In the genomic region with DNA sequence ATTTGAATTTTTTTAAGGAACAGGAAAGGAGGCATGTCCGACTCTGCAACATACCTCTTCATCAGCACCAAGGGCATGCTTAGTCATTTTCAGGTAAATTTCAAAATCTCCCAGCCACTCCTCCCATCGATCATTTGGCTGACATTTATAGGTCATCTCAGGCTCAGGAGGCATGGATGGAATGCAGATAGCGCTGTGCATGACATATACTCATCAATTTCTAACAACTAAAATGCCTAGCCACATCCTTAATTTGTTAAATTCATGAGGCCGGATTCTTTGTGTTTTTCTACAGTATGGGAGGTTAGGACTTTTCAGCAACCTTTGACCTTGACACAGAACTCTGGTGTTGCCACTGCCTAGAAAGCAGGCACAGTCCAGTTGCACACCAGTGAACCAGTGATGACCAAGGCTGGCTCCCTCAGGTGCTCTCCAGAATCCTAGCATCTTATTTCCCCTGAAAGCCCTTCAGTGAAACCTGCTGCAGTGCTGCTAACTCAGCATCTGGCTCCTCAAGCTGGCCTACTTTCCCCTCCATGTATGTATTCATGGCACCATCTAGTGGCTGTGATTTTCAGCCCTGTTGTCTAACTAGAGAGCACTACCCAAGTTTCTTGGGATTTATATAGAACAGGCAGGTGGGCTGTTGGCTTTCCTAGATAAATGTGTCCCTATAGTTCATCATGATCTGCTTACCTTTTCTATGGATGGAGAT, we compare ENCODE assay signal across 7 mouse cellular contexts. TPM values are rescaled to one million over a fixed set of nuclear protein-coding genes. Genes with fewer than 3 reads are reported as not detected.
DNase-seq lines count a peak whose midpoint lies in the region; ATAC-seq and TF ChIP-seq lines count a peak whose summit lies in the region.

No protein-coding gene starts in this region.

- H3K9ac ChIP-seq in hindbrain, embryonic 11.5 days (ENCODE audit: low read depth, low read length): no peak overlapping the region
- H3K9ac ChIP-seq in neural tube, embryonic 13.5 days: no peak overlapping the region

- no peak overlapping the region for H3K27ac ChIP-seq in cortical plate, adult 2 months (ENCODE audit: insufficient read depth, low read length)
- no peak overlapping the region for H3K27ac ChIP-seq in hindbrain, embryonic 11.5 days (ENCODE audit: low read depth, low read length)
- no peak overlapping the region for H3K27ac ChIP-seq in neural tube, embryonic 13.5 days (replicated peaks)

- no peaks in the 10 kb centered on the region for H3K36me3 ChIP-seq in hindbrain, embryonic 11.5 days (ENCODE audit: control insufficient read depth, insufficient read depth, low read length)
- no peaks in the 10 kb centered on the region for H3K36me3 ChIP-seq in neural tube, embryonic 13.5 days

- peak; percentile 81 for TF ChIP-seq CTCF in cortical plate, adult 2 months (IDR thresholded peaks at IDR 0.05; ENCODE audit: extremely low read depth, insufficient read depth, low read length)

- no peak overlapping the region for H3K4me2 ChIP-seq in hindbrain, embryonic 11.5 days (replicated peaks; ENCODE audit: low read depth, low read length)
- no peak overlapping the region for H3K4me2 ChIP-seq in neural tube, embryonic 13.5 days

- no peaks in the 10 kb centered on the region for H3K9me3 ChIP-seq in hindbrain, embryonic 11.5 days (ENCODE audit: control insufficient read depth, low read length)
- no peaks in the 10 kb centered on the region for H3K9me3 ChIP-seq in neural tube, embryonic 13.5 days

- DNase-seq in ES-CJ7 (ENCODE audit: low read depth, low spot score) (peak; percentile 54), WW6 (ENCODE audit: low read depth, low spot score) (peak; percentile 3)
- peak; percentile 57 for DNase-seq in hindbrain, embryonic 11.5 days (ENCODE audit: low spot score)
- peak; percentile 37 to 56 for DNase-seq in layer of hippocampus, postnatal 36 days
- no peak for DNase-seq in T-cell, adult 2 months (ENCODE audit: low spot score)

- H3K4me1 ChIP-seq in cortical plate, adult 2 months (ENCODE audit: control insufficient read depth, insufficient read depth, low read length): peaks cover 1% of the 10 kb centered on the region; the same call in 1 of the 2 replicates
- H3K4me1 ChIP-seq in hindbrain, embryonic 11.5 days (replicated peaks; ENCODE audit: control insufficient read depth, insufficient read depth, low read length): no peaks in the 10 kb centered on the region
- H3K4me1 ChIP-seq in neural tube, embryonic 13.5 days (replicated peaks): no peaks in the 10 kb centered on the region

- H3K4me3 ChIP-seq in cortical plate, adult 2 months (ENCODE audit: insufficient read depth, low read length): no peak overlapping the region
- no peak overlapping the region for H3K4me3 ChIP-seq in hindbrain, embryonic 11.5 days (ENCODE audit: low read depth, low read length)
- no peak overlapping the region for H3K4me3 ChIP-seq in neural tube, embryonic 13.5 days

- no peak for TF ChIP-seq POLR2A in cortical plate, adult 2 months (IDR thresholded peaks at IDR 0.05; ENCODE audit: extremely low read depth, insufficient read depth, low read length)

- WGBS in hindbrain, embryonic 11.5 days: 83% methylated on average over 4 of the region's 4 CpGs
- WGBS in neural tube, embryonic 13.5 days: 83% methylated on average over 4 of the region's 4 CpGs

- peak; percentile 59 for ATAC-seq in hindbrain, embryonic 11.5 days (ENCODE audit: low FRiP score)
- peak; percentile 87 for ATAC-seq in neural tube, embryonic 13.5 days (ENCODE audit: low read depth)

- H3K27me3 ChIP-seq in hindbrain, embryonic 11.5 days (ENCODE audit: control insufficient read depth, insufficient read depth, low read length): no peaks in the 10 kb centered on the region
- H3K27me3 ChIP-seq in neural tube, embryonic 13.5 days: no peaks in the 10 kb centered on the region

RNA-seq across cellular contexts. Expression of a gene that starts 35.9 kb away (rescaled TPM):
- 34.0 and 53.0 TPM in 2 replicates for polyA plus RNA-seq in cortical plate, adult 2 months (2012; rRNA removed)
- polyA plus RNA-seq in hindbrain, embryonic 11.5 days (2014; fragmentation: Nextera tagmentation; extraction: Ambion mirVana): 0.15 and 0.84 TPM in 2 replicates
- 100 to 1,000 TPM; 177 TPM for total RNA-seq in layer of hippocampus, postnatal 36 days (2021)
- 14.5 and 15.2 TPM in 2 replicates for polyA plus RNA-seq in neural tube, embryonic 13.5 days (2015; fragmentation: Nextera tagmentation; extraction: Ambion mirVana)

RNA-seq across cellular contexts. Expression of a gene that starts 54.5 kb away (rescaled TPM):
- polyA plus RNA-seq in cortical plate, adult 2 months (2012; rRNA removed): 81.5 and 84.4 TPM in 2 replicates
- polyA plus RNA-seq in hindbrain, embryonic 11.5 days (2014; fragmentation: Nextera tagmentation; extraction: Ambion mirVana): 14.5 and 15.0 TPM in 2 replicates
- 100 to 1,000 TPM; 267 to 275 TPM for total RNA-seq in layer of hippocampus, postnatal 36 days (2021)
- polyA plus RNA-seq in neural tube, embryonic 13.5 days (2015; fragmentation: Nextera tagmentation; extraction: Ambion mirVana): 36.7 and 40.0 TPM in 2 replicates
